Mouse (Mus musculus) B cell, adult 62 days (primary cell): Measurements from ENCODE around the gene Stap1. TPM values are rescaled to one million over a fixed set of nuclear protein-coding genes. Genes with fewer than 3 reads are reported as not detected.

Experiments used
- total RNA-seq: library from RNA; stranded (reverse); gene quantifications from 4 replicates; pipeline ENCODE4 v1.2.4, GENCODE M21; 2023

Stap1 gene
- total RNA-seq = 275 to 312 TPM (median 293 TPM) in 4 replicates

GRCm38 (mm10) chr5:86071538-86071937, at the start of gene Stap1:
Stap1 (plus strand) TSS chr5:86071746.

DNA sequence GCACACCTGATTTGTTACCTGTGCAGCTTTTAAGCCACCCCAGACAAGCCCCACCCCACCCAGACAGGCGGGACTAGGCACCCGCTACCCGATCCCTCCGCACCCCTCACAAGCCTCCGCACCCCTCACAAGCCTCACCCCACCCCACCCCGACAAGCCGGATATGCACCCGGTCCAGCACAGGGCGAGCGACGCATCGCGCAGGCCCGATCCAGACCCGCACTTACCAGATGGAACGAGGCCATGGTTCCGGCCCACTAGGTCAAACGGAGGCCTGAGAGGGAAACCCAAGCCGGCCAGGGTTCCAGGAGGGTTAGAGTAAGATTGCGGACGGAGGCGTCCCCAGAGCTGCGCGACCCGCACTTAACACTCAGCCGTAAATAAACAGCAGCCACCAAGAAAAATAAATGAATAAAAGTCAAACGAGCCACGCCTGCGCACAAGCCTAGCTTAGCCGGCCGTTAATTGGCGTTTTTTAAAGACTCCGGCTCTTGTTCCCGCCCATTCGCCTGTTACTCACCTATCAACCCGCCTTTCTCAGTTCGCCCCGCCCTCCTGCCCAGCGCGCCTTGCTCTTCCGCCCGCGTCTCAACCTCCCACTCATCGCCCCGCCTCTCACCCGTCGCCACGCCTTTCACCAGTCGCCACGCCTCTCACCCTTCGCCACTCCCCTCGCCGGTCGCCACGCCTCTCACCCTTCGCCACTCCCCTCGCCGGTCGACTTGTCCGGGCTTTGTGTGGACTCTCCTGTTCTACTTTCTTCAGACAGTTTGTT, 6.3 kb upstream of the Stap1 start, which contains the start of gene Cenpc1:
Cenpc1 (minus strand) TSS at position 483 of the 775 bp plus-strand sequence.

Other genes starting within 250 kb of the Stap1 start
- gene Cenpc1, start 6.2 kb upstream of the Stap1 start, total RNA-seq = 27.5 to 32.2 TPM (median 30.1 TPM) in 4 replicates
- 22.4 to 25.4 TPM (median 22.8 TPM) in 4 replicates for gene Uba6, start 101.1 kb downstream of the Stap1 start, total RNA-seq
- gene Gnrhr, start 126.2 kb downstream of the Stap1 start, total RNA-seq = not detected in 4 replicates
- gene Tmprss11c, start 217.6 kb downstream of the Stap1 start, total RNA-seq = not detected in 4 replicates